Mouse (Mus musculus): ENCODE measurements around the gene Aloxe3.

Gene Aloxe3

DNA sequence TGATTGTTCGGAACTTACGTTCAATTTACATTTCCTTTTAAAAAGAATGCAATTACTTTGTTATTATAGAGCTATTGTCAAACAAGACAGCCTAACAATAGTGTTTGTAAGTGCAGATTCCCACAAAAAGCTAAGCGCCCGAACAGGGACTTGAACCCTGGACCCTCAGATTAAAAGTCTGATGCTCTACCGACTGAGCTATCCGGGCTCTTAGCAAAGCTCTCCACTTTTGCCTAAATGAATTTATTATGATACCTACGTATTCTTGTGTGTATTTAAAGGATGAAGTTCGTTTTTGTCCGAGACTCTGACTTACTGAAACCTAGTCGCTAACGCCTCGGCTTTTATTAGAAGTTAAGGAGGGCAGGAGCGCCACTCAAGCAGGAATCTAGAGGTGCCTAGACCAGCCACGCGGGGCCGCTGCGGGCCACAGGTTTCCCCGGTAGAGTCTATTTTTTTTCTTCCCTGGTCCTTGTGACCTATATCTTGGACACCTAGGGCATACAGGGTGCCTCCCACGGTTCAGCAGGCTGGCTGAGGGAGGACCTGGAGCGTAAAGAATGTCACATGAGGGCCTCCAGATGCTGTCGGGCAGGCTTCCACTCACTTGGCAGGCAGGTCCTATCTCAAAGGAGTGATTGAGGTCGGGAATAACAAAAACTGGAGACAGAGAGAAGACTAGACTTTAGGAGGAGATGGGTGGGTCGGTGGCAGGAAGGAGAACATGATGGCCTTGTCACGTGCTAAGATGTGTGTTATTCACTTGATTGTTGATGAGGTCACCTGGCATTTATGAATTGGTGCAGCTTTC is 450 bp upstream of the Aloxe3 start:
- DNase-seq (ENCODE audit: low read depth) = peak; percentile 88

DNA sequence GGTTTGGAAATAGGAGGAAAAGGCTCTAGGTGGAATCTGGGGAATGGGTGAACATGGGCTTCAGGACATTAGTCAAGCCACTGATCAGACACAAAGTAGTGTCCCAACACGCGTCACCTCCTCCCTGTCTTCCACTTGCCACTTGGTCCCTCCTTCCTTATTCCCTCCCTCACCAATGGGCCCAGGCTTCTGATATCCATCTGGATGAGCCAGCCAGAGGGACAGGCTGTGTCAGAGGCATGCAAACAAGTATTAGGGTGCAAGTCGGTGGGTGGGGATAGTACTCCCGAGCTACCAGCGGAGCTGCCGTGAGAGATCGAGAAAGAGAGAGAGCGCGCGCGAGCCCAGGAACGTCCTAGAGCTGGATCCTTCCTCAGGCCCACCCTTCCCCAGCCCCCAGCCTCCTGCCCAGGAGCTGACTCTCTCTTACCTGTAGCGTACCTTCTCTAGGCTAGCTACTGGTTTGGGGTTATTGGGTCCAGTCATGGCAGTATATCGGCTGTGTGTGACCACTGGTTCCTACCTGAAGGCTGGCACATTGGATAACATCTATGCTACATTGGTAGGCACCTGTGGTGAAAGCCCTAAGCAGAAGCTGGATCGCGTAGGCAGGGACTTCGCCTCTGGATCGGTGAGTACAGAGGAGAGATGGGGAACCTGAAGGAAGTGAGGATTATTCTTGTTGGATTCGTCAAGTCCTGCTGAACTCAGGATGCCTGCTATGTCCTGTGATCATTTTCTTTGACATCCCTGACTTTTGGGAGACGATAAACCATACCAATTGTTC is 416 bp downstream of the Aloxe3 start:
- DNase-seq (ENCODE audit: low read depth) = no peak

DNA sequence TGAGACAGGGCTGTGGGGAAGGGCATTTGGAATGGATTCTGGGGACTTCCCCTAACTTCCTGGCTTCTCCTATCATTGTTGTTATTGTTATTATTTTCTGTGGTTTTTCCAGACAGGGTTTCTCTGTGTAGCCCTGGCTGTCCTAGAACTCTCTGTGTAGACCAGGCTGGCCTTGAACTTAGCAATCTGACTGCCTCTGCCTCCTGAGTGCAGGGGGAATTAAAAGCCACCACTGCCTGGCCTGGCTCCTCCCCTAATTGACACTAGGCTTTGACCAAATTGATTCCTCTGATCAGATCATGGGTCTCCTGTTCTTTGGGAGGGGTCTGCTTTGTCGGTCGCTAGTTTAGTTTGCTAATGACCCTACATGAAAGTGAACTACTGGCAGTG is 1.0 kb downstream of the Aloxe3 start:
- DNase-seq (ENCODE audit: low read depth) = no peak

DNA sequence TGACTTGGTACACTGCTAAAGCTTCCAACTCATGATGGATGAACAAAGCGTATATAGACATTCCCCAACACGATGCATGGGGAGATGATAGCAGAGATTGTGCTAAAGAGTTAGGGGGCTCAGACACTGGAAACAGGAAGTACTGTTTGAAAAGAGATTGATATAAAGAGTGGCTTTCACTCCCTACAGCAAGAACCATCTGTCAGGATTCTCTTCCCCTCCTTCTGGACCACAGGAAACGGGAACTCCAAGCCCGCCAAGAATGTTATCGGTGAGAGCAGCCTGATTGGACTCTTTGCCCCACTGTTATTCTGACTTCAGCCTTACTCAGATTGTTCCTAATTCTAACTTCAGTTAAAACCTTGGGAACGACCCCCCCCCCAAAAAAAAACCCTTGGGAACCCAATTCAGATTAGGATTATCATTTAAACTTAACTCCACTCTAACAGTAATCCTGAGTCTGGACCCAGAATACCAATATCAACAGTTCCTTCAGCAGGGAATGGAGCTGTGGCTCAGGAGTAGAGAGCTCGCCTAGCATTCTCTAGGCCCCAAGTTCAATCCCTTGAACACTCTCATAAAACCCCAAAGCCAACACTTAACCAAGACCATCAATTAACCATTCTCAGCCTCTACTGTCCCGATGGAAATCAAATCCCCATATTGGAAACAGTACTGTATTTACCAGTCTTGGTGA is 2.9 kb downstream of the Aloxe3 start:
- no peak for DNase-seq (ENCODE audit: low read depth)

DNA sequence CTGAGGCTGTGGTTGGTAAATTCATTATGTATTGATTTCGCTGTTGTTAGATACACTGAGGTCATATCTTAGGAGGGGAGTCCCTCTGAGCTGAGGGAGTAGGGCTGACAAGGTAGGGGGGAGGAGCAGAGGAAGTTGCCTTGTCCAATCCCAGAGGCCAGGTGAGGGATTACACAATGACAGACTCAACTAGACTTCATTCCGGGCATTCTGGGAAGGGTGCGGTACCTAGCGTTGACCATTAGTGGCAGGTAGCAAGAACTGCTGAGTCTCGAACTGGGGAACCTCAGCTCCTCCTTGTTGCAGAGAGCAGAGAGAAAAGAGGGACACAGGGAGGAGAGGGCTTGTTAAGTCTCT is 7.8 kb downstream of the Aloxe3 start:
- no peak for DNase-seq (ENCODE audit: low read depth)

DNA sequence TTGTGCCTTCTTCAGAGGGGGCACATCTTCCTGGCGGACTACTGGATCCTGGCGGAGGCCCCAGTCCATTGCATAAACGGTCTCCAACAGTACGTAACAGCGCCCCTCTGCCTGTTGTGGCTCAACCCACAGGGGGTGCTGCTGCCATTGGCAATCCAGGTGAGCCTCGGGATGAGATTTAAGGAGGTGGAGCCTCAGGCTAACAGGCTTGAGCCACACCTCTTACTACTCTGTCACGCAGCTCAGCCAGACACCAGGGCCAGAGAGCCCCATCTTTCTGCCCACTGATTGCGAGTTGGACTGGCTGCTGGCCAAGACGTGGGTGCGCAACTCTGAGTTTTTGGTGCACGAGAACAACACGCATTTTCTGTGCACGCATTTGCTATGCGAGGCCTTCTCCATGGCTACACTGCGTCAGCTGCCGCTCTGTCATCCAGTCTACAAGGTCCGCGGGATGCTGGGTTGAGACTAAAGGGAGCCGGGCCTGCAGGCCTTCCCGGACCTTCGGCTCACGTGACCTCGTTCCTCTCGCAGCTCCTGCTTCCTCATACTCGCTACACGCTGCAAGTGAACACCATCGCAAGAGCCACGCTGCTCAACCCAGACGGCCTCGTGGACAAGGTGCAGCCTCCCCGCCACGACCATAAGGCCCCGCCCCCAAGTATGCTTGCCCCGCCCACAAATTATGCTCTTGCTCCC is 8.4 kb downstream of the Aloxe3 start:
- DNase-seq (ENCODE audit: low read depth) = no peak

DNA sequence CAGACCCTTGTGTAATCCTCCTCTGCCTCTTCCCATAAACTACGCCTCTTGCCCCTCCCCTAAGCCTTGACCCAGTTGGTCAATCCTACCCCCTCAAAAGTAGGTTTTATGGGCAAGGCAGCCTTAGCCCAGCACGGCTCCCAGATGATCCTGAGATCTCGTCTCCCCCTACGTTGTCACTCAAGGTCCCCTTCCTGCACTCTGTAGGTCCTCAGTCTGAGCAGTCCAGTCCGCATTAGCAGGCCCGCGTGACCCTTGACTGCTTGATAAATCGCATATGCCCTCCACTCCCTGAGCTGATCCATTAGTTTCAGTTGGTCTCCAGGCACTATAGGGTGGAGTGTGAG is 8.9 kb downstream of the Aloxe3 start:
- DNase-seq (ENCODE audit: low read depth) = no peak

DNA sequence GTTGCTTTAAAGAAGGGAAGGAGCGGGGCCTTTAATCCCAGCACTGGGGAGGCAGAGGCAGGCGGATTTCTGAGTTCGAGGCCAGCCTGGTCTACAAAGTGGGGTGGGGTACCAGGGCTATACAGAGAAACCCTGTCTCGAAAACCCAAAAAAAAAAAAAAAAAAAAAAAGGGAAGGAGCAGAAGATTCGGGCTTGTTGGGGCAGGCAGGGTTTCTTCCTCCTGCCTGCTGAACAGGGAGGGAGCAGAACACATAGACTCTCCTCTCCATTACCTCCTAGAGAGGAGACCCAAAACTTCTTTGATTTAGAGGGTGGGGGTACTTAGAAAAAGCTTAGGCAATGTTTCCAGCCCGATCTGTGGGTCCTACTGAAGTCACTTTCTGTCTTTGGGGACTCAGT is 9.7 kb downstream of the Aloxe3 start:
- no peak for DNase-seq (ENCODE audit: low read depth)

DNA sequence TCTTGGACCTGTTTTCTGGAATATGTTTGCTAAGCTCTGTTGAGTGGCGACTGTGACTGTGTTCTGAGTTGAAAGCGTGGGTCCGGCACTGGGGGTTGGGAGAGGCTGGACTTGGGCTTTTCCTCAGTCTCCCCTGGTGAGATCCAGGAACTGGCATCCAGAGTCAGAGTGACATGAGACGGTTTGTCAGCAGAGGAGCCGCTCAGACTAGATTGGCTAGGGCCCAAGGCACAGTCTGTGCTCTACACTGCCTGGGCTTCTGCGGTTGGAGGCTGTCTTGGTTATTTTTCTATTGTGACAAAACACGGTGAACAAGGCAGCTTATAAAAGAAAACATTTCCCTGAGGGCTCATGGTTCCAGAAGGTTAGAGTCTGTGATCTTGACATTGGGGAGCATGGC is 21.9 kb downstream of the Aloxe3 start:
- no peak for DNase-seq (ENCODE audit: low read depth)

DNA sequence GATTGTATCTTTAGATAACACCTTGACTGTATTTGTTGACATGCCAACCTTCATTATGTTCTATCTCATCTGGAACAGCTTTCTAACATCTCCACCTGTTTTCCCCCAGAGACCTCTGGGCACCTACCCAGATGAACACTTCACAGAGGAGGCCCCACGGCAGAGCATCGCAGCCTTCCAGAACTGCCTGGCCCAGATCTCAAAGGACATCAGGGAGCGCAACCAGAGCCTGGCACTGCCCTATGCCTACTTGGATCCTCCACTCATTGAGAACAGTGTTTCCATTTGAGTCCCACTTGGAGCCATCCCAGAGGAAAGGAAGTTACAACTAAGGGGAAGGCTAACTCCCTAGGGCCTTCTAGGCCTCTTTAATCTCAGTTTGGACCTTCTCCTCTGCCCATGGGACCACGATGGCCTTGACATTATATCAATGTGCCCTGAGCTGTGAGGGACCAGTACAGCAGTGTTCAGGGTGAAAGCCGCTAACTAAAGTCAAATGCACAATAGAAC is 22.8 kb downstream of the Aloxe3 start:
- DNase-seq (ENCODE audit: low read depth) = no peak

DNA sequence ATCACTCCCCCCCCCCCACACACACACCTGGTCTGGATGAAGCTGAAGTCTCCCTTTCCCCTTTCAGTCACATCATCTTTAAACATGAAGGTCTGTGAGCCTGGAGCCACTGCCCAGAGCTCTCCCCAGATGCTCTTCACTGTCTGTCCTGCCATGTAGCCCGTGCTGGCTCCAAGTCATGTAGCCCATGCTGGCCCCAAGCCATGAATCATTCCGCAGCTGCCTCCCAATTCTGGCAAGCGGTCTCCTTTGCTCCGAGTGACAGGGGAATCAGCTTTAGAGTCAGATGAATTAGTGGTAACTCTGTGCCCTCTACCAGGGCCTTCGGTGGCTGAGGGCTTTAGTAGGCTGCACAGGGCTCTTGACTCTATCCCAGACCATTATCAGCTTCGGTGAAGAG is 24.0 kb downstream of the Aloxe3 start:
- no peak for DNase-seq (ENCODE audit: low read depth)

DNA sequence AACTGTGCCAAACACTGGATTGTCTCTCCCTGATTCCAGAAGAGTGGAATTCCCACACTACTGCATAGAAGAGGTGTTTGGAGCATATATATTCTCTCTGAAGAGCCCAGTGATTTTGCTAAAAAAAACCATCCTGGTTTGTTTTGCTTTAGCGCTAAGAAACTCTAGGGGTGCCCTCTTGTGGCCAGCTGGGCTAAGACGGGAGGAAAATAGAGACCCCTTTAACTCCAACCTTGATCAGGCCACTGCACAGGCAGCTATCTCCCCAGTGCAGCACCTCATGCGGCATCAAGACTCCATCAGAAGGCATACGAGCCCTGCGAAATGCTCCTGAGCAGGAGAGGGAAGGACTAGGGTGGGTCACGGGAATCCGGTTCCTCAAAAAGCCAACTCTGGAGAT is 24.7 kb downstream of the Aloxe3 start:
- DNase-seq (ENCODE audit: low read depth) = peak; percentile 67

DNA sequence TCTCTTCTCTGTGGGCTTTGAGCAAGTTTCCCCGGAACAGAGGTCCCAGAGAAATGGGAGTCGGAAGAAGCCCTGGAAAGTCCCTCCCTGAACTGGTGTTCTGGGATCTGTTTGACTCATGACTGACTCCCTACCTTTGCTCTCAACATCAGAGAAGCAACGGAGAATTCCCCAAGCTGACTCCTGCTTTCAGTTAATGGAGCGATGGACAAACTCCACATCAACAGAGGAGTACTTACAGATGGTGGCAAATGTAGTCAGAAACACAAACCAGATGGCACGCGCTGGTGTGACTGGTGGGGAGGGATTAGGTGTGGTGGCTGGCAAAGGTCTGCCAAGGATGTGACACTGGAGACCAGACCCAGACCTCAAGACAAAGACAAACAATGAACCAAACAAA is 25.3 kb downstream of the Aloxe3 start:
- DNase-seq (ENCODE audit: low read depth) = no peak

DNA sequence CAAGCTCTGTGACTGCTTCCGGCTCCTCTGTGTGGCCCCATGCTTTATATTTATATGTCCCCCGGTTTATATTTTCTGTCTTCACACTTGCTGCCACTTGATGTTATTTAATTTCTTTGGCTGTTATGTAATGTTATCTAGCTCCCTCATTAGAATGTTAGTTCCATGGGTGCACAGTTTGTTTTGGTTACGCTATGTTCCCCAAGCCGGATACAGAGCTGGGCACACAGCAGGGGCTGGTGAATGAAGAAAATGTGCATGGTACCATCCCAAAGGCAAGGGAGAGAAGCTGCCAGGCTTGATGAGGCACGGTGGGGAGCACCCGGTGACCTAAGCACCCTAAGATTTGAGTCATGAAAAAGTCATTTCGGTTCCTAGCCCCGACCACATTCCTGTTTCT is 28.1 kb downstream of the Aloxe3 start:
- DNase-seq (ENCODE audit: low read depth) = no peak

DNA sequence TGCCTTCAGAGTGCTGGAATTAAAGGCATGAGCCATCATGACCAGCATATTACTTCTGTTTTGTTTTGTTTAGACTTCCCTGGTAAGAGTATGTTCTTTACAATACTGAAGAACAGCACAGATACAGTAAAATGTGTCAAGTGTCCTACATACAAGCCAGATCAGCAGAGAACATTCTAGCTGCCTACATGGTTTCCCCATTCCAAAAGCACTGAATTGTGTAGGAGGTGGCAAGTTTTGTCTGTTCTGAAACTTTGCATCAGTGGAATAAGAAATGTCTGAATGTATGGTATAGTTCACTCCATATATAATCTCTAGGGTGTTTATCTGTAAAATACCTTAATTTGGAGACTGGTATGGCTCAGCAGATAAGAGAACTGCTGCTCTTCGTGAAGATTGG is 29.7 kb downstream of the Aloxe3 start:
- DNase-seq (ENCODE audit: low read depth) = no peak

DNA sequence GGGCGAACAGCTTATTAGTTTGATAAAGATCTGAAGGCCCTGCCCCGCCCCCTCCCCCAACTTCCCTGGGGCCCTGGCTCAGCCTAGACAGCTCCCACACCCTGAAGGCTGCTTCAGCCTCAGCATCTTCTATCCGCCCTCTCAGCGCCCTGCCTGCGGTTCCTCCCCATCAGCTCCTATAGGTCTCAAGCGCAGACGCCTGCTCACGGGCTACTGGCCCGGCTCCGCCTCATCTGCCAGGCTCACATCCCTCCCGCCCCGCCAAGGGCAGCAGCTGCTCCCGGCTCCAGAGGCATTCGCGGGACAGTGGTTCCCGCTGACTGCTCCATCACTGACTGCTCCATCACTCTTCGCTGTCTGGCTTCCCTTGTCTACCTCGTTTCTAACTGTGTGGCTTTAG is 31.1 kb downstream of the Aloxe3 start, which contains the start of gene Alox12b:
Alox12b (plus strand) TSS at position 190 of the 400 bp plus-strand sequence.
- DNase-seq (ENCODE audit: low read depth) = no peak

DNA sequence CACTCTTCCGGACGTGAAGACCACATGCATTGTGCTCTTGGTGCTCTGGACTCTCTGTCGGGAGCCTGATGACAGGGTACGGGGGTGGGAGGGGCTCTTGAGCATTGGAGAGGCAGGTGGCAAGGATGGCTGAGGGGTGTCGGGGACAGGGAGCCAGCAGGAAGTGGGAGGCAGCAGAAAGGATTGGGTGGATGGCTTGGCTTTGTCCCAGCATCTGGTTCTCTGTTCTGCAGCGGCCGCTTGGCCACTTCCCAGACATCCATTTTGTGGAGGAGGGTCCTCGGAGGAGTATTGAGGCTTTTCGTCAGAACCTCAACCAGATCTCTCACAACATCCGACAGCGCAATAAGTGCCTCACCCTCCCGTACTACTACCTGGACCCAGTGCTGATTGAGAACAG is 43.6 kb downstream of the Aloxe3 start:
- no peak for DNase-seq (ENCODE audit: low read depth)

DNA sequence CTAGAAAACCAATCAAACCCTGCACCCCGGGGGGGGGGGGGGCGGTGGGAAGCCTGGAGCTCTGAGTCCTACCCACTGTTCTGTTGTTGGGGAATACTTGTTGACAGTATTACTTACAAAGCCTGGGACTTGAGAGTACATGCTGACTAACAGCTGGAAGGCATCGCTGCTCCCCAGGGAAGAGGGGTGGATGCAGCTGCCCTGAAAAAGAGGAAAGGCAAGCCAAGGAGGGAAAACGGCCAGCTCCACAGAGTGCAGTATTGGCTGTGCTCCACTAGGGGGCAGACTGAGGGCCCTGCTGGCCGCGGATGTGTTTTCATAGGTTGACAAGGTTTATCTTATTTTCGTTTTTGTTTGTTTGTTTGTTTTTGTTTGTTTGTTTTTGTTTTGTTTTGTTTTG is 45.9 kb downstream of the Aloxe3 start:
- DNase-seq (ENCODE audit: low read depth) = peak; percentile 22

DNA sequence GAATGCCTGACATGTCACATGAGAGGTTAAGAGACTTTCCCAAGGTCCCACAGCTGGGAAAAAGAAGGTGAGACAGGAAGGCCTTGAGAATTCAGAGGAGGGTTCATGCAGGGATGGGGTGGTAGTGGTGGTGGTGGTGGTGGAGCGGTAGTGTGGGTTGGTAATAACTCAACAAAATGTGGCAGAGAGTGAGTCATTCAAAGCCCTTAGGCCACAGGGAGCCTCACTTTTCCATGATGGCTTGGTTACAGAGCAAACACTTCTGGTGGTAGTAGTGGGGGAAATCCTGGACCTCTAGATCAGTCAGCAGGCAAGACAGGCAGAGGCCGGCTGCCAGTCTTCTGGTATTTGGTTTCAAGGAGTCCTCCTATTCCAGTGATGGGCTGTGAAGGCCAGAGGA is 46.9 kb downstream of the Aloxe3 start:
- no peak for DNase-seq (ENCODE audit: low read depth)

DNA sequence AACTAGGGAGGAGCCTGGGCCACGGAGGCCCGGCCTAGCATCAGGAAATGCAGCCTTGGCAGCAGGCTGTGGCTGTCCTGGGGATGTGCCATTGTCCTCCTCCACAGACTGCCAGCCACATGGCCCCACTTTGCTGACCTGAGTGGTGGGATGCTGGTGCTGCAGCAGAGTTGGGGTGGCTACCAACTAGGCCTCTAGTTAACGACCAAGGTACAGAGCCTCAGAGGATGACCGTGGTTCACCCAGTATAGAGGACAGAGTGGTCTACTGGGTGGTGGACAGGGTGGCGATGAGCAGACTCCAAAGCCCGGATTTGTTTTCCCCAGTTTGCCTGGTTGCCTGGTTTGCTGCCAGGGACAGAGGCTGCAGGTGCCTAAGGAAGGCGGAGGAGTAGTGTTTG is 49.0 kb downstream of the Aloxe3 start:
- DNase-seq (ENCODE audit: low read depth) = no peak

DNA sequence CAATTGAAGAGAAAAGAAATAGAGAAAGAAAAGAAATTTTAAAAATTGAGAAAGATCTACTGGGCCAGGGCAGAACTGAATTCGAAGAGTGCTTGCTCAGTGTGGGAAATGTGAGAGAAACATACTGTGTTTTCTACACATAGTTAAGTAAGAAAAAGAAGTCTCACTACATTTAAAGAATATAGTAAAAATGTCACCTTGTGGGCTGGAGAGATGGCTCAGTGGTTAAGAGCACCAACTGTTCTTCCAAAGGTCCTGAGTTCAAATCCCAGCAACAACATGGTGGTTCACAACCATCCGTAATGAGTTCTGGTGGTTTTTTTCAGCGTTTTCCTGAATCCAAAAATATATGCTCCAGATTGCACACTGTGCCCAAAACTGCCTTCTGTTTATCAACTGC is 52.8 kb downstream of the Aloxe3 start:
- DNase-seq (ENCODE audit: low read depth) = no peak

DNA sequence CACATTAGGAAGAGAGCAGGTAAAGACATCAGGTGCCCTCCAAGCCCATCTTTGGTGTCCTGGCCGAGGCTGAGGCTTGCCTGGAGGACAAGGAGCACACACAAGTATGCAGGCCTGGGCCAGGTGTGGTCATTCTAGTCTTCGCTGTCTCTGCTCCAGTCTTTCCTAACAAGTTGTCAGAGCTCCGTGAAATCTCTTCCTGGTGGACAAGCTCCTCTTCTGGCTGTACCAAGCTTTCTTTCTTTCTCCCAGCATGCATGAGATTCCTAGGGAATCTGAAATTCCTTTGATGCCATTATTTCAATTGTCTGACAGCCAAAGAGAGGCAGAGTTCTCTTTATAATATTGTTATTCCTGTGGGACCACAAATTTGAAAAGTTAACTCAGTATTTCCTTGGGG is 53.8 kb downstream of the Aloxe3 start:
- DNase-seq (ENCODE audit: low read depth) = no peak
